Mouse (Mus musculus) thymus, postnatal 0 days (tissue): ENCODE data around the gene Gm16223. TPM values are rescaled to one million over a fixed set of nuclear protein-coding genes. Genes with fewer than 3 reads are reported as not detected.

ENCODE experiments used
- DNase-seq: peaks from one replicate; pipeline ENCODE4 v3.0.0-alpha.2; 2015; ENCODE audit warnings: low spot score
- polyA plus RNA-seq: library from polyadenylated mRNA; unstranded; fragments of >200 nt; fragmentation: Nextera tagmentation; extraction: Ambion mirVana; gene quantifications from 2 replicates; pipeline ENCODE4 v1.2.1, GENCODE M21; 2015

The Gm16223 gene
- not detected in 2 replicates for polyA plus RNA-seq

DNA sequence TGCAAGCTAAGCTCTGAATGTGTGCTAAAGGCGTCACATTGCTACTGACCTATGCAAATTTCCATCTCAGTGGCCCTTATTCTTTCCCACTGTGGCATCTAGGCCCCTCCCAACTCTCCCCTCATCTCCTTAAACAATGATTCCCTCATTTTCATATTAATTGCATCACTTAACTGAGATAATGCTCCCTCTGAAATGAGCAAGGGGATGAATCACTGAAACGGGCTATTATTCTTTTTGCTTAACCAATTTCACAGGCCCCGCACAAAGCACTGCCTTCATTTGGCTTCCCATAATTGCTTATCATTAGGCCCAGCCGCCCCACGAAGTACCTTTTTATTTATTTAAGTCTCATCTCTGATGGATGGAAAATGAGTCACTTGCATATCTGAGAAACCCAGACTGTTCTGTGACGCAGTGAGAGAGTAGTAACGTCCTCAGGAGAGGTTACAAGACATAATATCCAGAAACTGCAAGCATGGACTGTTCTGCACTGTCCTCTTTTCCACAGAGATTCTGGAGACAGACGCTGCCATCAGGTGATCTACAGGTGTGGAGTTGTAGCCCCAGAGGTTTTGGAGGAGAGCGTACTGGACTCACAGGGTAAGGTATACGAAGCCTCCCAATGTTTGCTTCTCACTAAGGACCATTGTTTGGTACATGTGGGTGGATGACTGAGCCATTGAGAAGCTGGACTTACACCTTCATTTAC lies at the start of gene Gm16223:
Gene Gm16223 (plus strand): TSS at position 485 of the 712 bp plus-strand sequence.
- no peak for DNase-seq

GRCm38 (mm10) chr5:42022029-42022428 lies 45.7 kb upstream of the Gm16223 start:
- no peak for DNase-seq

DNA sequence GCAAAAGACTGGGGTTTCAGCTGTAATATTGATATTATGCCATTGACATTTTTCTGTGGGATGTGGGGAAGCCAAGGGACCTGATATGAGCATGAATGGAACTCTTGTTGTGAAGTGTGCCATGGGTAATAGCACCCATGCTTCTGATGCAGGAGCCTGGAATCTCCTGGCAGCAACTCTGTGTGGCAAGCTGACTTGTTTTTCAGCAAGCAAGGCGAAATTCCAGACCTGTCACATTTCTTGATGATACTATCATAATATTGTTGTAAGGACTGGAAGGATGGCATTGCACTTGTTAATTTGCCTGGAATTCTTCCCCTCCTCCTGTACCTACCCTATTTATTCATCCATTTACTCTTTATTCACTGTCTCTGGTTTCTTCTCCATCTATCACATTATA lies 44.2 kb upstream of the Gm16223 start:
- DNase-seq: no peak

DNA sequence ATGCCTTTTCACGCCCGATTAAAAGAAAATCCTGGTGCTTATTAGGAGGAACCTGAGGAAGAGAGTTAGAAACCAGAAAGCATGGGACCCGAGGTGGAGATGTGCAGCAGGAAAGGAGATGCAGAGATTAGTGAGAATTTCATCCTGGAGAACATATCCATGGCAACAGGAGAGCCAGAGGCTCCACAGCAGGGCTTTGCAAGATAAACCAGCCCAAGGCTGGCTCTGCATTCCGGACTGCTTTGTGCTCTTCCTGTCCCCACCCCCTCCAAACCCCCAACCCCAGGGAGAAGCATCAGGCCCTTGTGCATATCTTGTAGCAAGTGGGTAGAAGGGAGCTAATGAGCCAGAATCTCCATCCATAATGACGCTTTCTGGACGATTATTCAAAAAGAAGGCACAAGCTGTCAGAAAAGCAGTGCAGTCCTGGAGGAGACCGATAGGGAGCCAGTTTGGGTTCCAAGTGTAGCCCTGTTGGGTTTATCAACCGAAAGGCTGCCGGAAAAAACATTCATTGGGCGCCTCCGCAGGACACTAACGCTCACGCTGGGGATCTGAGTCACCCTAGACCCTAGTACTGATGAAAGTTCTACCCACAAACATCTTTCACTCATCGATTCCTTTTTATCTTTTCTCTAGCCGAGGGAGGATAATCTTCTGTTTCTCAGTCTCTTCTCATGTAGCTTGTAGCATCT lies 31.2 kb upstream of the Gm16223 start:
- DNase-seq: no peak

- no peak for DNase-seq
These were observed 13.1 kb upstream of the Gm16223 start for GRCm38 (mm10) chr5:42054636-42055035.

DNA sequence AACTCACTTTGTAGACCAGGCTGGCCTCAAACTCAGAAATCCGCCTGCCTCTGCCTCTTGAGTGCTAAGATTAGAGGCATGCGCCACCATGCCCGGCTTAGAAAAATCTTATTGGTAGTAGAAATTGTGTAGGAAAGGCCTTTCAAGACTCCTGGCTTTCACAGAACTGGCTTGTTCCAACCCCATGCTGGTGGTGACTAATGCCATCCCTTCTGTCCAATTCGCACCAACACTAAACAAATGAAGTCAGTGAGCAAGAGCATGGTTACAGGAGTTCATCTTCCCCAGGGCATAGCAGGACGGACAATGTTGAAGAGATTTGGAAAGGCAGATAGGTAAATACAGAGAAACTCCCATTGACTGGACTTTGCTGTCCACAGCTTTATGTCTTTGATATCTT lies 12.6 kb upstream of the Gm16223 start:
- no peak for DNase-seq

GRCm38 (mm10) chr5:42065090-42065489 lies 2.7 kb upstream of the Gm16223 start:
- no peak for DNase-seq

DNA sequence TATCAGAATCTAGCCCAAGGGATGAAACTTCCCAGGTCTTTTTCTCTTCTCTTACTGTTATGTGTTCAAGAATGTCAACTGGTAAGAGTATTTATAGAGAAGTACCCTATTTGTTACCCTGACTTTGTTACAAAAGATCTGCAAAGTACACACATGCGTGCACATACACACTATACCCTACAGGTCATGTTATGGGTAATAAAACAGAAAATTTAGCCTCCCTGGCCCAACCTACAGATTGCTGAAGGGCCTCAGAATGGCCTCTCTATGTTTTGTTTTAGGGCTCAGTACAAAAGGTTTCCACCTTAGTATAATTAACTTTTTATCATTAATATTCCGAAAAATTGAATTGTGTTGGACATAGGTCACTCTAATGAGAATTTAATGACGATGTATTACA lies 685 bp upstream of the Gm16223 start:
- DNase-seq: no peak

- no peak for DNase-seq
These were observed 424 bp downstream of the Gm16223 start for GRCm38 (mm10) chr5:42068188-42068579.

DNA sequence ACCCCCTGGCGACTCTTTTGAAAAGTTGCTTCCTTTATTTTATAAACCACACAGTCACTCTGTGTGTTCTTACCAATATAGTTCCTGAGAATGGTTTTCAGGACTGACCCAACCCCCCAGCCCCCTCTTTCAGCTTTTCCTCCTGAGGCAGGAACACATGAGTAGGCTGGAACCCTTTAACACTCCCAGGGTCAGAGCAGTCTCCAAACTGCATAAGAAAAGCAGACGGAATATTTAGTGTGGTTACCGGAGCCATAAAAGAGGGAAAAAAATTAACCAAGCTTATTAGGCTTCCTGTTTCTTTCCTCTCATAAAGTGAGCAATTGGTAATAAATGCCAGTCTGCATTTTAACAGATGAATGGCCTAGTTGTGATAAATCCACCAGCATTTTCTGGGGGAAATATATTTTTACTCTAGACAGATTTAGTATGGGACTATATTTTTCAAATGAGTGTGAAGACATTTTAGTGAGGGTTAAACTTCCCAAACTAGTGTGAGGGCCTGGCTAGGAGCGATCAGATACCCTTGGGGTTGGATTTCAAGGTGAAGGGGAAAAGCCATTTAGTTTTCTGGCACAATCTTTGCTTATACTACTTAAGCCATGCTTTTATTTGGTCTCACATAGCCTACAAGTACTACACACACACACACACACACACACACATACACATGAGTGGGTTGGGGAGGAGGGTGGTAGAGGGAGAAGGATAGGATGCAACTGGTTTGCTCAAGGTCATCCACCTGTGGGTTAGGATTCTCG lies 49.0 kb downstream of the Gm16223 start:
- no peak for DNase-seq

DNA sequence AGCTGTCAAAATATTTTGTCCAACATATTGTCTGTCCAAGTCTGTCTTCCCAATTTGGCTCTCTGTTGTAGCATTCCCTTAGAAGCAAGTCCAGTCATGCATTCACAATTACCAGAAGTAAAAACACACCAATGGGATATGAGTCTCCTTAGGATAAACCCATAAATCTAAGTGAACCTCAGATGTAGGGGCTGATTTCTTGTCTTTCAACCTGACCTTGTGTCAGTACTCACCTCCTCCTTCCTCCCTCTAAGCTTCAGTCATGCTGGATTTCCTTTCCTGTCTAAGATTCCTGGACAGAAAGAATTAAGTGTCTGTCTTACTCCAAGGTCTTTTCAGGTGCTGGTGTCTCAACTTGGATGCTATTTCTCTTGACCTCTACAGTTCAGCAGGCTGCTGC lies 57.8 kb downstream of the Gm16223 start:
- DNase-seq: no peak

DNA sequence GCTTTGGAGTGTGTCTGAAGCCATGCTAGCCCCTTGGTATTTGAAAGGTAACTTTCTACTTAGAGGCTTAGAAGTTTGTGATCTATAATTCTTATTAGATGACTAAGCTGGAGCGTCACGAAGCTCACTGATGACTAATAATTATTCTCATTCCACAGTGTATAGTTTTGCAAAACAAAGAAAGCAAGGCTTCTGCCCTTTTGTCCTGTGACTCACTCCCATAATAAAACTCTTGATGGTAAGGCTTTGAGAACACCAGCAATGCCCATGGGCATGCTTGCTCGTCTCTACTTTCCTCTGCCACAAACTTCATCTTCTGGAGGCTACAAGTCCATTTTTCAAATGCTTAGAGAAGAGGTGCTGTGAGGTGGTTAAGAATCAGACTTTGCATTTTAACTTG lies 87.9 kb downstream of the Gm16223 start:
- DNase-seq: no peak

GRCm38 (mm10) chr5:42164731-42165130 lies 97.0 kb downstream of the Gm16223 start:
- no peak for DNase-seq

GRCm38 (mm10) chr5:42166311-42166710 lies 98.6 kb downstream of the Gm16223 start:
- DNase-seq: no peak

- no peak for DNase-seq
These were observed 100.3 kb downstream of the Gm16223 start for GRCm38 (mm10) chr5:42168071-42168470.

GRCm38 (mm10) chr5:42168785-42169184 lies 101.0 kb downstream of the Gm16223 start:
- no peak for DNase-seq

DNA sequence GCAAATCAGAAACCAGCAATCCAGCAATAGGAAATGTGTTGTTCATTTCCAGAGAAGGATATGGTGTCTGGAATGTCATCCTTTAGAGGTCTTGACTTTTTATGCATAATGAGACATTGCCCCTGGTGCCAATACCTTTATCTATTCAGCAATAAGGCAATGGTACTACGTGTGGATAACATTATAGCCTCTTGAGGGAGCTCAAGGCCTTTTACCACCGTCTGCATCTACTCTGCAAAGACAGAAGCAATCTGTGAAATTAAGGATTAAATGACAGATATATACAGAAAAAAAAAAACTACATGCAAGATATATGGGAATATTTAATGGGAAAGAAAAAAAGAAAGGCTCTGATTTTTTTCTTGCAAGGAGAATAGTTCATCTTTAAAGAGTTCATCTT lies 106.3 kb downstream of the Gm16223 start:
- DNase-seq: no peak

GRCm38 (mm10) chr5:42175424-42175823 lies 107.7 kb downstream of the Gm16223 start:
- no peak for DNase-seq

DNA sequence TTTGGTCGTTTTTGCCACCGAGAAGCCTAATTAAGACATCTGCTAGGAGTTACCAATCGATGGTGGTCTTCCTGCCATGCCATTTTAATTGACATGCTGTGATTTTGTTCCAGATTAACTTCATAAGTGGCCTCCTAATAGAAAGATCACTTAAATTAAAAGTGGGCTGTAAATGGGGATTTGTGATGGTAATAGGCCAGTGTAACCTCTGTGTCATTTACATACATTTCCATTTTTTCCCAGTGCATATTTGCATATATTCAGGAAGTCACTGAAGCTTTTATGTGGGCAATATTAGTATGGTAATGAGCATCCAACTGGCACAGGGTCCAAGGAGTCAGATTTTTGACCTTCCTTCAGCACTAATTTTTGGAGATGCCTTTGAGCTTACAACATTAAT lies 130.7 kb downstream of the Gm16223 start:
- DNase-seq: no peak

- DNase-seq: no peak
These were observed 139.8 kb downstream of the Gm16223 start for GRCm38 (mm10) chr5:42207456-42208122.

- no peak for DNase-seq
These were observed 144.0 kb downstream of the Gm16223 start for GRCm38 (mm10) chr5:42211554-42212338.
